Mouse (Mus musculus): ENCODE results near the gene Upk3bl. TPM values are rescaled to one million over a fixed set of nuclear protein-coding genes. Genes with fewer than 3 reads are reported as not detected.
"Not testable (repeated sequence)": the region's sequence is repeated elsewhere in the genome, so short reads cannot be mapped to it uniquely, and the experiment has no call there.

Upk3bl gene
- polyA plus RNA-seq, 1 experiment, result not detected

DNA sequence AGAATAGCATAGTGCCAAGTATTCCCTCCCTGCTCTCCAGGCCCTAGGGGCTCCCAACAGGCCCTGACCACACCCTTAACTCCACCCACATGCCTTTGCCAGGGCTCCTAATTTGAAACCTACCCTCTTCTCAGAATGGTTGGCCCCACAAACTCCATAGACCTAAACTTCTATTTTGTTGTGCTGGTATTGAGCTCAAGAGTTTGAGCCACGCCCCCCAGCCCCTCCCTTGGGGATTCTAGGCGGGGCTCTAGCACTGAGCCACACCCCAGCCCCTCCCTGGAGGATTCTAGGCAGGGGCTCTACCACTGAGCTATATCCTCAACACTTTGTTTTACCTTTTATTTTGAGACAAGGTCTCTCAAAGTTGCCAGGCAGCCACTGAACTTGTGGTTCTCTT lies 13.0 kb upstream of the Upk3bl start:
- TF ChIP-seq TCF3 (IDR thresholded peaks at IDR 0.05; ENCODE audit: insufficient read length, low read depth) (no peak), E2F4 (IDR thresholded peaks at IDR 0.05; ENCODE audit: insufficient read depth) (no peak), CEBPB (IDR thresholded peaks at IDR 0.05; ENCODE audit: insufficient read depth, poor library complexity, severe bottlenecking) (no peak), TCF12 (IDR thresholded peaks at IDR 0.05; ENCODE audit: insufficient read depth, poor library complexity, severe bottlenecking) (no peak), POLR2A (IDR thresholded peaks at IDR 0.05; ENCODE audit: insufficient read length, low read depth) (no peak), USF1 (IDR thresholded peaks at IDR 0.05; ENCODE audit: low read depth) (no peak), SRF (IDR thresholded peaks at IDR 0.05; ENCODE audit: control insufficient read depth, insufficient read length, low read depth) (no peak), MYOG (IDR thresholded peaks at IDR 0.05; ENCODE audit: control insufficient read depth in 1 of 3, insufficient read depth in 1 of 3, insufficient read length in 2 of 3, low read depth in 2 of 3) (no peak), MAX (IDR thresholded peaks at IDR 0.05; ENCODE audit: low read depth) (no peak), POLR2AphosphoS2 (IDR thresholded peaks at IDR 0.05; ENCODE audit: insufficient read length, low read depth) (no peak), MYOD1 (IDR thresholded peaks at IDR 0.05; ENCODE audit: control insufficient read depth in 1 of 3, insufficient read length in 2 of 3, low read depth in 2 of 3) (no peak)
- H3K4me2 ChIP-seq (ENCODE audit: low read depth), result no peak overlapping the region

DNA sequence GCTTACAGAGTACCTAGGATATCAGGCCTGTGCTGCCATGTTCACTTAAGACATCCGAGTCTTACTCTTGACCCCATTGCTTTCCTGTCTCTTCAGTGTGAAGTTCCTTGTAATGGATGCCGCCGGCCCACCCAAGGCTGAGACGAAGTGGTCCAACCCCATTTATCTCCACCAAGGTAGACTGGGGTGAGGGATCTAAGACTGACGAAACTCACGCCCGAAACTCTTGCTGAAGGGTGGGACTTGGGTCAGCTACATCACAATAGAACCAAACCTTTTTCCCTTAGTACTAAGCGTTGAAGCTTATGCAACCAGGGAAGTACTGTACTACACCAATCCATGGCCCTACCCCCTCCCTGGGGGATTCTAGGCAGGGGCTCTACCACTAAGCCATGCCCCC lies 12.6 kb upstream of the Upk3bl start:
- Histone ChIP-seq H3K4me3 (no peak overlapping the region), H3K4me2 (ENCODE audit: low read depth) (no peak overlapping the region), H3K79me2 (ENCODE audit: control insufficient read depth, insufficient read depth) (no peaks in the 10 kb centered on the region), H3K36me3 (ENCODE audit: control insufficient read depth, insufficient read depth) (no peaks in the 10 kb centered on the region), H3K27me3 (ENCODE audit: control insufficient read depth, insufficient read depth, insufficient read length) (no peaks in the 10 kb centered on the region), H3ac (ENCODE audit: control insufficient read depth, insufficient read length) (no peak overlapping the region)
- TF ChIP-seq TCF3 (IDR thresholded peaks at IDR 0.05; ENCODE audit: insufficient read length, low read depth) (no peak), SRF (IDR thresholded peaks at IDR 0.05; ENCODE audit: control insufficient read depth, insufficient read length, low read depth) (no peak), REST (IDR thresholded peaks at IDR 0.05; ENCODE audit: insufficient read depth, insufficient read length) (no peak), USF1 (IDR thresholded peaks at IDR 0.05; ENCODE audit: low read depth) (no peak)

More for the DNA sequence above, 13.0 kb upstream of the Upk3bl start:
- Histone ChIP-seq H3K79me2 (ENCODE audit: control insufficient read depth, insufficient read depth) (no peaks in the 10 kb centered on the region), H3K27me3 (ENCODE audit: control insufficient read depth, insufficient read depth, insufficient read length) (no peaks in the 10 kb centered on the region), H3K4me3 (no peak overlapping the region), H3K36me3 (ENCODE audit: control insufficient read depth, insufficient read depth) (no peaks in the 10 kb centered on the region), H3ac (ENCODE audit: control insufficient read depth, insufficient read length) (no peak overlapping the region)

DNA sequence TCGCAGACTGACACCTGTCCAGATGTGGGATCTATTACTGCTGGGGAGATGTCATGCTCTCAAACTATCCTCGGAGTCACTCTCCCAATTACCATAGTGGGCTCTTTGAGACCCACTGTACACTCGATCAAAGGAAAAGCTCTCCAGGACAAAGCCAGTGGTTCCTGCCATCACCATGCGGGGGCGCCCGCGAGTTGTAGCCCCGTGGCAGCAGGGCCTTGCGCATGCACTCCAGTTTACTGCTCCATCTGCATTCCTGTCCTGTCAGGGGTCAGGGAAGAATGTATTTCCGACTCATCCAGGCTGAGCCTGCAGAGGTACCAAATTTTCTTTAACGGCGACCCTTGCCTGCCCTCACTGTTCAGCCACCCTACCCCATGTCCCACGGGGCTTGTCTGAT lies 9.4 kb upstream of the Upk3bl start:
- Histone ChIP-seq H3K4me3 (no peak overlapping the region), H3K4me2 (ENCODE audit: low read depth) (no peak overlapping the region), H3K79me2 (ENCODE audit: control insufficient read depth, insufficient read depth) (no peaks in the 10 kb centered on the region), H3K27me3 (ENCODE audit: control insufficient read depth, insufficient read depth, insufficient read length) (no peaks in the 10 kb centered on the region), H3K36me3 (ENCODE audit: control insufficient read depth, insufficient read depth) (no peaks in the 10 kb centered on the region), H3ac (ENCODE audit: control insufficient read depth, insufficient read length) (no peak overlapping the region)
- TF ChIP-seq POLR2A (IDR thresholded peaks at IDR 0.05; ENCODE audit: insufficient read length, low read depth), result no peak
- TF ChIP-seq MAX (IDR thresholded peaks at IDR 0.05; ENCODE audit: low read depth), result no peak
- TF ChIP-seq POLR2AphosphoS2 (IDR thresholded peaks at IDR 0.05; ENCODE audit: insufficient read length, low read depth), result no peak
- TF ChIP-seq TCF12 (IDR thresholded peaks at IDR 0.05; ENCODE audit: insufficient read depth, poor library complexity, severe bottlenecking), result no peak
- no peak for TF ChIP-seq E2F4 (IDR thresholded peaks at IDR 0.05; ENCODE audit: insufficient read depth)
- no peak for TF ChIP-seq CEBPB (IDR thresholded peaks at IDR 0.05; ENCODE audit: insufficient read depth, poor library complexity, severe bottlenecking)

DNA sequence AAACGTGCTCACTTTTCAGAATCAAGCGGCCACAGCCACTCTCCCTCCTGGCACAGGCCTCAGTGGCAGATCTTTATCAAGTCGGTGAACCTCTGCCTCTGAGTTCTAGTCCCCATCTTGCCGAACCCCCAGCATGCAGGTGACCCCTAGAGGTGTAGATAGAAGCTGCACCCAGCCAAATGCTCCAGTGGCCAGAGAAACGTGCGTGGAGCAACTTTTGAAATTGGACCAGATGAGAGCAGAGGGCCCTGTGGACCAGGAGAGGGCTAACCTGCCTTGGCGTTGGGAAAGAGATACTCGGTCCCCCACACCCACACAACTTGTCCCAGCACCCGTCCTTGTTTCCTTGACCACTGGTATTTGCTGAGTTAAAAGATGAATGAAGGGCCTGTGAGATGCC lies 8.9 kb upstream of the Upk3bl start:
- Histone ChIP-seq H3K4me3 (no peak overlapping the region), H3K36me3 (ENCODE audit: control insufficient read depth, insufficient read depth) (no peaks in the 10 kb centered on the region), H3ac (ENCODE audit: control insufficient read depth, insufficient read length) (no peak overlapping the region), H3K27me3 (ENCODE audit: control insufficient read depth, insufficient read depth, insufficient read length) (no peaks in the 10 kb centered on the region), H3K4me2 (ENCODE audit: low read depth) (no peak overlapping the region), H3K79me2 (ENCODE audit: control insufficient read depth, insufficient read depth) (no peaks in the 10 kb centered on the region)
- TF ChIP-seq MYOG (IDR thresholded peaks at IDR 0.05; ENCODE audit: control insufficient read depth in 1 of 3, insufficient read depth in 1 of 3, insufficient read length in 2 of 3, low read depth in 2 of 3), result no peak
- TF ChIP-seq REST (IDR thresholded peaks at IDR 0.05; ENCODE audit: insufficient read depth, insufficient read length), result no peak
- no peak for TF ChIP-seq SRF (IDR thresholded peaks at IDR 0.05; ENCODE audit: control insufficient read depth, insufficient read length, low read depth)
- TF ChIP-seq USF1 (IDR thresholded peaks at IDR 0.05; ENCODE audit: low read depth), result no peak
- TF ChIP-seq TCF12 (IDR thresholded peaks at IDR 0.05; ENCODE audit: insufficient read depth, poor library complexity, severe bottlenecking), result no peak
- TF ChIP-seq E2F4 (IDR thresholded peaks at IDR 0.05; ENCODE audit: insufficient read depth), result no peak
- TF ChIP-seq POLR2AphosphoS2 (IDR thresholded peaks at IDR 0.05; ENCODE audit: insufficient read length, low read depth), result no peak
- no peak for TF ChIP-seq MYOD1 (IDR thresholded peaks at IDR 0.05; ENCODE audit: control insufficient read depth in 1 of 3, insufficient read length in 2 of 3, low read depth in 2 of 3)
- TF ChIP-seq POLR2A (IDR thresholded peaks at IDR 0.05; ENCODE audit: insufficient read length, low read depth), result no peak
- no peak for TF ChIP-seq MAX (IDR thresholded peaks at IDR 0.05; ENCODE audit: low read depth)
- TF ChIP-seq TCF3 (IDR thresholded peaks at IDR 0.05; ENCODE audit: insufficient read length, low read depth), result no peak
- no peak for TF ChIP-seq CEBPB (IDR thresholded peaks at IDR 0.05; ENCODE audit: insufficient read depth, poor library complexity, severe bottlenecking)

DNA sequence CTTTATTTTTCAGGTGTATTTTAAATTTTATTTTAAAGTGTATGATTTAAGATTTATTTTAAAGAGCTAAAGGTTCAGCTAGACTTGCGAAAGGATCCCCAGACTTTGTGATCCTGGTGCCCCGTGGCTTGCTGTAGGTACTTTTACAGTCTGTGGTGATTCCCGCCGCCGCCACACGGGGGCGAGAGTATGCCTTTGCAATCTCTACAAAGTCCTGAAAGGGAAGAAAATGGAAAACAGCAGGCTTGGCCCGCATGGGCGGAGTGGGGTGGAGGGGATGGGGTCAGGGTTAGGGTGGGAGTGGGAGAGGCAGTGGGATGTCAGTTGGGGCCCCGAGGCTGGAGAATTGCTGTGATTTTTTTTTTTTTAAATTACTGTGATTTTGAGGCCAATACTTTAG lies 8.3 kb upstream of the Upk3bl start:
- no peak overlapping the region for H3K4me3 ChIP-seq
- H3ac ChIP-seq (ENCODE audit: control insufficient read depth, insufficient read length), result no peak overlapping the region
- H3K79me2 ChIP-seq (ENCODE audit: control insufficient read depth, insufficient read depth), result no peaks in the 10 kb centered on the region
- no peaks in the 10 kb centered on the region for H3K27me3 ChIP-seq (ENCODE audit: control insufficient read depth, insufficient read depth, insufficient read length)
- no peaks in the 10 kb centered on the region for H3K36me3 ChIP-seq (ENCODE audit: control insufficient read depth, insufficient read depth)
- TF ChIP-seq MYOD1 (IDR thresholded peaks at IDR 0.05; ENCODE audit: control insufficient read depth in 1 of 3, insufficient read length in 2 of 3, low read depth in 2 of 3), result no peak
- TF ChIP-seq USF1 (IDR thresholded peaks at IDR 0.05; ENCODE audit: low read depth), result no peak
- TF ChIP-seq REST (IDR thresholded peaks at IDR 0.05; ENCODE audit: insufficient read depth, insufficient read length), result no peak
- TF ChIP-seq CEBPB (IDR thresholded peaks at IDR 0.05; ENCODE audit: insufficient read depth, poor library complexity, severe bottlenecking), result no peak
- no peak for TF ChIP-seq MAX (IDR thresholded peaks at IDR 0.05; ENCODE audit: low read depth)
- no peak for TF ChIP-seq E2F4 (IDR thresholded peaks at IDR 0.05; ENCODE audit: insufficient read depth)
- TF ChIP-seq POLR2AphosphoS2 (IDR thresholded peaks at IDR 0.05; ENCODE audit: insufficient read length, low read depth), result no peak
- TF ChIP-seq TCF12 (IDR thresholded peaks at IDR 0.05; ENCODE audit: insufficient read depth, poor library complexity, severe bottlenecking), result no peak
- TF ChIP-seq MYOG (IDR thresholded peaks at IDR 0.05; ENCODE audit: control insufficient read depth in 1 of 3, insufficient read depth in 1 of 3, insufficient read length in 2 of 3, low read depth in 2 of 3), result no peak
- no peak for TF ChIP-seq TCF3 (IDR thresholded peaks at IDR 0.05; ENCODE audit: insufficient read length, low read depth)
- TF ChIP-seq SRF (IDR thresholded peaks at IDR 0.05; ENCODE audit: control insufficient read depth, insufficient read length, low read depth), result no peak
- no peak for TF ChIP-seq POLR2A (IDR thresholded peaks at IDR 0.05; ENCODE audit: insufficient read length, low read depth)
- H3K4me2 ChIP-seq (ENCODE audit: low read depth), result no peak overlapping the region

DNA sequence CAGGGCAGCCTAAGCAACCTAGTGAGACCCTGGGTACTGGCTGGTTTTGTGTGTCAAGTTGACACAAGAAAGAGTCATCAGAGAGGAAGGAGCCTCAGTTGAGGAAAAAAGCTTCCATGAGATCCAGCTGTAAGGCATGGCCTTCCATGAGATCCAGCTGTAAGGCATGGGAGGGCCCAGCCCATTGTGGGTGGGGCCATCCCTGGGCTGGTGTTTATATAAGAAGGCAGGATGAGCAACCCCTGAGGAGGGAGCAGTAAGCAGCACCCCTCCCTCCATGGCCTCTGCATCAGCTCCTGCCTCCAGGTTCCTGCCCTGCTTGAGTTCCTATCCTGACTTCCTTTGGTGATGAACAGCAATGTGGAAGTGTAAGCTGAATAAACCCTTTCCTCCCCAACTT lies 5.8 kb upstream of the Upk3bl start:
- H3K79me2 ChIP-seq (ENCODE audit: control insufficient read depth, insufficient read depth); H3K36me3 ChIP-seq (ENCODE audit: control insufficient read depth, insufficient read depth); H3ac ChIP-seq (ENCODE audit: control insufficient read depth, insufficient read length); H3K4me3 ChIP-seq; H3K4me2 ChIP-seq (ENCODE audit: low read depth); H3K27me3 ChIP-seq (ENCODE audit: control insufficient read depth, insufficient read depth, insufficient read length): not testable (repeated sequence)
